Mouse (Mus musculus): ENCODE measurements at regions not wholly inside any gene's neighbourhood (a gene's known extent, or its start where the extent isn't known, plus 50 kb on each side); places are given as distances from the start of the nearest gene placed in this dataset.

GRCm38 (mm10) chr17:81185685-81186084, 120.8 kb upstream of the Thumpd2 start:
- in situ Hi-C loops (cut with MboI, MseI): loop anchor here (10.0 to 25.0 kb wide), 4 partner anchors 602 to 1777 kb away; no protein-coding TSS in a partner anchor

GRCm38 (mm10) chr17:81180813-81181424, 116.0 kb upstream of the Thumpd2 start:
- in situ Hi-C loops (cut with MboI, MseI): loop anchor here (10.0 to 25.0 kb wide), 4 partner anchors 606 to 1781 kb away; no protein-coding TSS in a partner anchor

GRCm38 (mm10) chr17:81176306-81176705, 111.4 kb upstream of the Thumpd2 start:
- in situ Hi-C loops (cut with MboI, MseI): loop anchor here (25.0 kb wide), 3 partner anchors 611 to 1786 kb away; no protein-coding TSS in a partner anchor

- in situ Hi-C loops (cut with MboI, MseI): loop anchor here (25.0 kb wide), 3 partner anchors 611 to 1786 kb away; no protein-coding TSS in a partner anchor
Measured at GRCm38 (mm10) chr17:81175877-81176276, 111.0 kb upstream of the Thumpd2 start.

- in situ Hi-C loops (cut with MboI, MseI): no loop called here
Measured at GRCm38 (mm10) chr17:81172943-81173342, 108.1 kb upstream of the Thumpd2 start.

GRCm38 (mm10) chr17:81169118-81169517, 104.2 kb upstream of the Thumpd2 start:
- in situ Hi-C loops (cut with MboI, MseI): no loop called here

GRCm38 (mm10) chr17:81150730-81151129, 85.8 kb upstream of the Thumpd2 start:
- in situ Hi-C loops (cut with MboI, MseI): no loop called here

GRCm38 (mm10) chr17:81134702-81135101, 69.8 kb upstream of the Thumpd2 start:
- in situ Hi-C loops (cut with MboI, MseI): no loop called here

- in situ Hi-C loops (cut with MboI, MseI): no loop called here
Measured at GRCm38 (mm10) chr17:81133227-81133626, 68.3 kb upstream of the Thumpd2 start.

Data from T-helper 17 cell (primary cell).